Mouse (Mus musculus) hematopoietic multipotent progenitor cell, adult 10-12 weeks (in vitro differentiated cells): ENCODE results near the gene Zfp46. TPM values are rescaled to one million over a fixed set of nuclear protein-coding genes. Genes with fewer than 3 reads are reported as not detected.

Source experiments
- polyA plus RNA-seq: library from polyadenylated mRNA; stranded (reverse); fragments of >175 nt; gene quantifications from 2 replicates; pipeline ENCODE4 v1.2.3, GENCODE M21; 2012; ENCODE audit warnings: low replicate concordance

Gene Zfp46
- polyA plus RNA-seq, result 8.7 and 10.5 TPM in 2 replicates

DNA sequence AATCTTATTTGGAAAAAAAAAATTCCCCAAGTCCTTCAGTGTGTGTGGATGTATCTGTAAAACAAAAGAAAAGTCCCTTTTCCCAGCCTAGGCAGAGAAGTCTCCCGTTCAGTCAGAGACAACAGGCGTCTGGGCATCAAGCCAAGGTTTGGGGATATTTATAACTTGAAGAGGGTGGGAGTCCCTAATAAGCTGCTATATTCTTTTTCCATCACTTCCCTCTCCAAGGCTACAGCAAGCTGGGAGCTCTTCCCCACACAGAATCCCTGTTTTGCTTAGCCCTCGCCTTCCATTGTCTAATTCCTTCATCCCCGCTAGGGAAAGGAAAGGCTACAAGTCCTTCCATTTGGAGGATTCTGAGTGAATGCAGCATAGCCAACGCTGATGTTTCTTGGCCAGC lies at the start of gene Zfp46:
TSS of gene Zfp46 (plus strand) at position 229 of the 400 bp plus-strand sequence.

DNA sequence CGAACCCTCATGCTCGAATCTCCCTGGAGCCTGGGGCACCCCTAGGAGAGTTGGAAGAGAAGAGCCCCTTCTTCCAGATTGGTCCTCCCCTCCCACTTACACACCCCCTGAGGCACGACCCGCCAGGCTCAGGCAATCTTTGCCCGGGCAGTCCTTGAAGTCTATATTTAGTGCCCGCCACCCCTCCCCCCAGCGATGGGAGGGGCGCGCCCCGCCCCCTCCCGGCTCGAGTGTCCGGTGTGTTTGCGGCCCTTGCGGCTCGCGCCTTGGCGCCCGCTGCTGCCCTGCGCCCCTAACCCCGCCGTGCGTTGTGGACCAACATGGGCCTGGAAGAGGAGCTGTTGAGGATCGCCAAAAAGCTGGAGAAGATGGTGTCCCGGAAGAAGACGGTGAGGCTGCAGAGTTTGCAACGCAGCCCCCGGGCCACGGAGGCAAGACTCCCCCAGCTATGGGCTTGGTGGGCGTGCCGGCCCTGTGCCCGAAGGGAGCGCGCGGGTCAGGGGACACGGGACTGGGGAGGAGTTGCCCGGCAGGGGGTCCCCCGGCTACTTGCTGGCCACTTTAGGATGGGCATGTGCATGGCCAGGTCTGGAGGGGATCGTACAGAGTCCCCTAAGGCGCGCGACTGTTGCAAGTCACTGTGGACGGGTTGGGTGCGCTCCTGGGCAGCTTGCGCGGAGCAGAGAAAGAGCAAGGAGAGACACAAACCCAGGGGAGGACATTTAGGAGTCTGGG lies 36.6 kb upstream of the Zfp46 start, which contains the start of gene Tcea3:
TSS of gene Tcea3 (plus strand) at position 1 of the 735 bp plus-strand sequence.

DNA sequence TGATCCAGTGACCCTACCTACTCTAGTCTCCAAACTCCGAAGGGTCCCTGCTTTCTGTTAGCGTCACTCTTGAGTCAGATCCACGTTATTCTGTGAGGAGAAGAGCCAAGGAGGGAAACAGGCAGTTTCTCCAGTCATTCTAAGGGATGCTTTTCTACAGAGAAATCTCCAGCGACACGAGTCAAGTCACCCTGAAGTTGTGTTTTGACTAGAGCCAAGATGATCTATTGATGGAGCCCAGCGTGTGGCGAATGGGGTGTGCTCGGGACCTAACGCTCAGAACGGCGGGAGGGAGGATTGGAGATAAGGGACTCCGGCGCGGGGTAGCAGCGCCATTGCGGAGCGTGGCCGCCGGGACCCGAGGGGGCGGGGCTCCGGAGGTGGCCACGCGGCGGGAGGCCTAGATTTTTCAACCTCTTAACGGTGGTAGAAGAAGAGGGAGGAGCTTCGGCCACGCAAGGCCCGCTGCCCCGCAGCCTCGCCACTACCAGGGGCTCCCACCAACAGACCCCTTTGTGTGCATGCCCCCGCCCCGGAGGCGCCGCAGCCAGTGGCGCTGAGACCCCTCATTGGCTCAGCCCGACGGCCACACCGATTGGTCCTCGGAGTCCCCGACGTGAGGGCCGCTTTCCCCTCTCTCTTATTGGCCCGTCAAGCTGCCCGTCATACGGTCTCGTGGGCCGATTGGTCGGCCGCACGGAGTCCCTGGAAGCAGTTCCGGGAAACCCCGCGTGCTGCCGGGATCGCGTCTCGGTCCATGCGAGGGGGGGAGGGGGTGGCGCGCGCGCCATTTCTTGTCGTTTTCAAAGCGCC lies 26.0 kb downstream of the Zfp46 start, which contains the start of gene Hnrnpr:
TSS of gene Hnrnpr (plus strand) at position 714 of the 813 bp plus-strand sequence.

Other genes starting within 250 kb of the Zfp46 start
- gene Rpl11, start 231.3 kb upstream of the Zfp46 start, polyA plus RNA-seq, result 706 and 1,297 TPM in 2 replicates
- gene Id3, start 141.2 kb upstream of the Zfp46 start, polyA plus RNA-seq, result 100 and 135 TPM in 2 replicates
- 45.9 and 61.7 TPM in 2 replicates for gene E2f2, start 112.3 kb upstream of the Zfp46 start, polyA plus RNA-seq
- 0.35 and 0.56 TPM in 2 replicates for gene Asap3, start 78.3 kb upstream of the Zfp46 start, polyA plus RNA-seq
- gene Tcea3, start 37.0 kb upstream of the Zfp46 start, polyA plus RNA-seq, result 0.55 TPM in 1 of 2 replicates, not detected in the other
- 37.5 and 54.9 TPM in 2 replicates for gene Hnrnpr, start 26.3 kb downstream of the Zfp46 start, polyA plus RNA-seq
- not detected in 2 replicates for gene Htr1d, start 138.8 kb downstream of the Zfp46 start, polyA plus RNA-seq
- 0.13 TPM in 1 of 2 replicates, not detected in the other for gene 6030445D17Rik, start 177.6 kb downstream of the Zfp46 start, polyA plus RNA-seq
- gene Luzp1, start 185.1 kb downstream of the Zfp46 start, polyA plus RNA-seq, result 1.3 and 1.6 TPM in 2 replicates